Mouse (Mus musculus): Measurements from ENCODE around the gene 4930451I11Rik.

Gene 4930451I11Rik

DNA sequence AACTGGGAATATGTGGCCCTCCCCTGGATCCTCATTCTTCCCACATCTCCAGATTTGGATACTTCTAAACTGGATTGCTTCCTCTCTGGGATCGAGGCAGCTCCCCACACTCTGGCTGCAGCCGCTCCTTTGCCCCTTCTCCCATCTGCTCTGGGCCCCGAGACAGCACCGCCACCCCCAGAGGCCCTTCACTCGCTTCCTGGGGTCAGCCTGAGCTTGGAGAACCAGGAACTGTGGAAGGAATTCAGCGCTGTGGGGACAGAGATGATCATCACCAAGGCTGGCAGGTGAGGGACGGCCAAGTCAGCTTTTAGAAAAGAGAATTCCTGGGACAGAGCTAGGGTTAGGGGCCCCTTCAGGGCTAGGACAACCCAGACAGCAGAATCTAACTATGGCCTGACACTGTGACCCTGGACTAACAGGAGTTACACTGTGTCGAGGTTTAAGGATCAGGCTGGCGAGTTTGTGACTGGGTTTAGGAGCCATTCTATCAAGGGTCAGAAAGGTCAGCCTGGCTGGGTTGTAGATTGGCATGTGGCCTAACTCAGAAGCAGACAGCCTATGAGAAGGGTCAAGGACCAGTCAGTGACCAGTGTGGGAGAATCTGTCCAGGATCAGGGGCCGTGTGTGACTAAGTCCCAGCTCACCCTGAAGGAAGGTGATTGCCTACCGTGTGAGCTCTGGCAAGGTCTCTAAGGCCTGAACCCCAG, 49.6 kb downstream of the 4930451I11Rik start:
- in situ Hi-C loops (cut with MboI; ENCODE audit: low sequenced_read_pairs) = no loop called here

DNA sequence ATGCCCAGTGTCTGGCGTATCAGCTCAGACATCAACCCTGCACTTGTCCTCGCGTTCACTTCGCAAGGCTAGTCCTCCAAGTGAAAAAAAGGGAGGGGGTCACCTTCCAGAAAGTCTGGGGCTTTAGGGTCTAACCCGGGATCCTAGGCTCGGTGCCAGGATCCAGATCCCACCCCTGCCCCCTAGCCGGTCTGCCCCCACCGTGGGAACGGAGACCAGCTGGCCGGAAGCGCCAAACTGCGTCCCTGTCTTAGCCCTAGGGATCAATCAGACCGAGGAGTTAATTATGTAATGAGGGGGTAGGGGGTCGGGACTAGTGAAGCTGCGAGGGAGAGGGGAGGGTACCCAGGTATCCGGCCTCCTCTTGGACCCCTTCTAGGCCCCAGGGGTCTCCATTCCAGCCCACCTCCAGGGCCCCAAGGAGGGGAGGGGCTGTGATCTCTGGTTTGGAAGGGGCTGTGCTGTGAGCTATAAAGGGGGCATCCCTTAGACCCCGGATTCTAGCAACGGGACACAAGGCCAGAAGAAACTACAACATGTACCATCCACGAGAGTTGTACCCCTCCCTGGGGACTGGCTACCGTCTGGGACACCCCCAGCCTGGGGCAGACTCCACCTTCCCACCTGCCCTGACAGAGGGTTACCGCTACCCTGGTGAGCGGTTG, 50.3 kb downstream of the 4930451I11Rik start, which contains the start of gene Tbx6:
TSS of gene Tbx6 (plus strand) at position 513 of the 665 bp plus-strand sequence.
- in situ Hi-C loops (cut with MboI; ENCODE audit: low sequenced_read_pairs) = no loop called here
